Mouse (Mus musculus) spleen, postnatal 10 days (tissue): ENCODE data around the gene Creb5.
A peak's percentile ranks its signal among the peaks of the same experiment; 100 is the strongest.

ENCODE experiments used
- DNase-seq, 2 experiments: peaks; one replicate each; pipeline ENCODE4 v3.0.0; 2021 to 2022; ENCODE audit warnings: low spot score in 2 of 2

The Creb5 gene

DNA sequence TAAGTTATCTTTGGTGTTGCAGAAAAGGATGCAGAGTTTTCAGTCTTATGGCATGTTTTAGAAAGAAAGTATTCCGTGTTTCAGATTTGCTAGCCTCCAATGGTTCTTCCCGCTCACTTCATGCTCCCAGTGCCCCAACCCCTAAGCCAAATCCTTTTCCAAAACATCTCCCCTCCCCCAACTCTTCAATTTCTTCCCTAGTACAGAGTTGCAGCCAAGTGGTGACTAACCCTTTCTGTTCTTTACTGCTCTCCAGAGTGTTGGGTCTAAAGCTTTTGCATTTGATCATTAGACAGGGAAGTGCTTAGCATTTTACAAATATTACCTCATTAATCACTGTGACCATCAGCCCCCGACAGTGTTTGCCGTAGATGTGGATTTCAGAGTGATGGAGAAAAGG lies 142.8 kb downstream of the Creb5 start:
- no peak for DNase-seq

DNA sequence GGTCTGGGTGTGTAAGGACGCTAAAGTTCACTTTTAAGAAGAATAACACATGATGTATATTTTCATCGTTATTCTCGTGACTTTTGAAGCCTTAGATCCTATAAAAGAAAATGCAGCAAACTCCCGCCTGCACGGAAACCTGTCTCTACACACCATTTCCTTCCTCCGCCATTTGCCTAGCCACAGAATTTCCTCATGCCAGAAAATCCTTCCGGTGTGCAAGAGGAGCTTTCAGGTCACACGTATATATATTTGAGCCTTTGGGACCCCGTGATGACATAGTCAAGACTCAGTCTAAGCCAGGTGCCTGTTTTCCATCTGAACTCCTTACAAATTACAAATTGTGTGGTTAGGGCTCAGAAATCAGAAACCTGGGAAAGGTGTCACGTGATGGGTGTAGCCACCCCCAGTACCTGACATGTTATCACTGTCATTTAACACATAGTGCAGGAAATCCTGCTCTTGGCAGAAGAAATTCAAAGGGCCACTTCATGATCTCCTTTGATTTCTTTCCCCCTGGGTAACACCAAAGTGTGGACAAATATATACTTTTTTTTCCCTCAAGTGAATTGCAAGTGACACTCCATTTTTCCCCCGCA lies 158.9 kb downstream of the Creb5 start:
- DNase-seq: no peak

DNA sequence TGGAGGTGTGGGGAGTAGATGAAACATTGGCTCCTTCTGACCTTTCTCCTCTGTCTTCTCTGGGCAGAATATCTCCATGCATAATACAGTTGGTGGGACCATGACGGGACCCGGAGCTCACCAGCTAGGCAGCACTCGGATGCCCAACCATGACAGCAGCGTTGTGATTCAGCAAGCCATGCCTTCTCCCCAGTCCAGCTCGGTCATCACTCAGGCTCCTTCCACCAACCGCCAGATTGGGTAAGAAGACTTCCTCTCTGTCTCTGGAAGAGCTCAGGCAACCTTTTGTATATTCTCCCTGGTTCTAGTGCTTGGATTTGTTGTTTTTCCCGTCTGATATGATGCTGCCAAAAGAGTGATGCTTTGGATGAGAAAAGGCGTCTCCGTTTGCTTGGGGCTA lies 160.4 kb downstream of the Creb5 start:
- no peak for DNase-seq

DNA sequence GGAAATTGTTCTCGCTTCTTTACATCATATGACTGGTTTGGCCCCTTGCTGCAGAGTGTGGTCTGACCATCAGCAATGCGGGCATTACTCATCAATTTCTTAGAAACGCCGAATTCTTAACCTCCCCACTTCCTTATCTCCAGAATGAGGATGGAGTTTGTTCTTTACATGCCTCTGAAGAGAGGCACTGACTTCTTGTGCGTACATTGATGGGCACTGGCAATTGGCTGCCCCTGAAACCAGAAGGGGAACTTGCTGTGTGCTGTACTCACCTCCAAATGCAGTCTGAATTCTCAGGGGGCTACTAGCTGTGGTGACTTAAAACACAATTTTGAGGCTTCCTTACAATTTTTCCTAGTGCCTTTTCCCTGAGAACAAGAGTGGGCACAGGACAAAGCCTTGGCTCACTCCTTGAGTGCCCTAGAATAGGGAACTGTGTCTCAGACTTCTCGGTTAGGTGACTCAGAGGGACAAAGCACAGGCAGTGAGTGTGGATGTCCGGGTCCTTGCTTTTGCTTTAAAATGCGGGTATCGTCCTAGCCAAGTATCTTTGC lies 161.3 kb downstream of the Creb5 start:
- peak in 1 of 2 experiments; percentile 14 for DNase-seq

DNA sequence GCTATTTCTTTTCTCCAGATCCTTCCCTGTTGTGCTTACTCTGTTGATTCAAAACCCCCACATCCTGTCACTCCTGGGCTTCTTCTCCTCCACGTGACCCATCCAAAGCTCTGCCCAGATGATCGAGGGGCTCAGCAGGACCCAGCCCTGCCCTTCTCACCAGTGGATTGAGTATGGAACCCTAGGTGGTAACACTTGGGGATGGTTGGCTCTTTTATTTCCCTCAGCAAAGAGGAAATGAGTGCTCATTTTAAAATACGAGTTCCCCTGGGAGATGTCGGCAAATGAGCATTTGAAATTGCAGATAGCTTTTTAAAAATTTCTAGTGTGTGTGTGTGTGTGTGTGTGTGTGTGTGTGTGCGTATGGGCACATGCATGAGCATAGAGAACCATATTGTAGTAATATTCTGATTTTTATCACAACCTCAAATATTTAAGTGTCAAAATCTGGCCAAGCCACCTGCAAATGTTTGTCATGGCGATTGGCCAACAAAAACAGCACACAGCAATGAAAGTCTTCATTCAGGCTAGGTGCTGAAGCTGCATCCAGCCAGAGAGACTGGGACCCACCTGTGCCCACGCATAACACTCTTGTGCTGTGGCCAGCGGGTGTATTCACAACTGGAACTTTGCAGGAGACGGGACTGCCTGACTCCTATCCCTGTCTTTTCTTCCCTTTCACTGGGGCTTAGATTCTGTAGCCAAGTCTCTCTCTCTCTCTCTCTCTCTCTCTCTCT lies 162.5 kb downstream of the Creb5 start:
- no peak for DNase-seq

DNA sequence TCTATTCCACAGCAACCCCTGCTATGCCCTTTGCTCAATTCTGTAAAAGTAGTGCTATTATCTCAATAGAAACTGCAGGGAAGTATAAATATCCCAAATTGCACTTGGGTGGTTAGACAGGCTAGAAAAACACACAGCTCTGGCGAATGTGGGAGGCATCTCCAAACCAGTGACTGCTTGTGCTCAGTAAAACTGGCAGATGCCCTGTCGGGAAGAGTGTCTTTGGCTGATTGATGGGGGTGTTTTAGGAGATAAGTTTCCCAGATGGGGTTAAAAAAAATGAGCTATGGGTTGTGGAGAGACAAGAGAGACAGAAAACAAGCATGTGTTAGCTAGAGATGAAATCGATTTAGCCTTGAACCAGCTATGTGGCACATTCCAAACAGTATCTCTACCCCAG lies 163.4 kb downstream of the Creb5 start:
- DNase-seq: no peak

DNA sequence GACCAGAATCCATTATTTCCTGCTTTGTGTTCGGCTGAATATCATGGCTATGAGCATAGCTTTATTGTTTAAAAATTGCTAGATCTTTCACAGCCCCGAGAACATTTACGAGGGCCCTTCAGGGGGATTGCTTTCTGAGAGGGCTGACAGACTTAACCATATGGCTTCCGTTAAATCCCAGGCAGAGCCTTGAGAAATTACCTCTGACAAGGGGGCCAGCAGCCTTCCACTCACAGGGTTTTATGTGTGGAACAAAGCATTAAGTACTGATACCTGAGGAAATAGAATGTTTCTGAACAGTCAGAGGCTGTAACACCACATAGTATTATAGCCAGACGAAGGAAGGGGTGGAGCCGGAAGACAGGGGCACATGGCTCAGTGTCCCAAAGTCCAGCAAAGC lies 165.2 kb downstream of the Creb5 start:
- DNase-seq: no peak

DNA sequence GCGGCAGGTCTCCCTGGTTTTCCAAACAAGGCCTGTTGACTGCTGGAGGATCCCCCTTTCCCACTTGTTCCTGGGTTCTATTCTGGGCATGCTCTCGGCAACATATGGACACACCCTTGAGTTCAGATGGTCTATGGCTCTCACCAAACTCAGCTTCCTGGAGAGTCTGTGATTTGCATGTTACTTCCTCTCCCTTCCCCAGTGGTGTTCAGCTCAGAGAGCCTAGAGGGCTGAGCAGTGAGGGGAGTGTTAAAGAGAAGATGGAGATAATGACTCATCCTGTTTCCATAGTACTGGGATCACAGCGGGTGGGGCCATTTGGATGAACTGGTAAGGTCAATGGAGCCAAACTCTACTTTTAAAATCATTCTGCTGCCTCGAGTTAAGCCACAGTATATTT lies 168.4 kb downstream of the Creb5 start:
- no peak for DNase-seq

DNA sequence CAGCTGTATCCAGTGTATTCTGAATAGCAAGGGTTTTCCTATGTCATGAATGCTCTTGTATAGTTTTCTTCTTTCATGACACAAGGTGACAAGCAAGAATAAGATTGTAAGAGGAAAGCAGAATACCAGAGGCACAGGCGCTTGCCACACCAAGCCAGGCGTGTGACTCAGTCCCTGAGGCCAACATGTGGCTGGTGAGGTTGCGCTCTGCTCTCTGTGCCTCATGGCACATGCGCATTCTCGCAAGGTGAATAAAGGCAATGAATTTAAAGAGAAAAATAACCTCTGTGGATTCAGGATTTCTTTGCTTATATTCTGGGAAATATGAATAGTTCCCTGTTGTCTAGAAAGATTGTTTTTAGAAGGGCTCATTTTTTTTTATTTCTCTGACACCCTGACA lies 169.0 kb downstream of the Creb5 start:
- no peak for DNase-seq

DNA sequence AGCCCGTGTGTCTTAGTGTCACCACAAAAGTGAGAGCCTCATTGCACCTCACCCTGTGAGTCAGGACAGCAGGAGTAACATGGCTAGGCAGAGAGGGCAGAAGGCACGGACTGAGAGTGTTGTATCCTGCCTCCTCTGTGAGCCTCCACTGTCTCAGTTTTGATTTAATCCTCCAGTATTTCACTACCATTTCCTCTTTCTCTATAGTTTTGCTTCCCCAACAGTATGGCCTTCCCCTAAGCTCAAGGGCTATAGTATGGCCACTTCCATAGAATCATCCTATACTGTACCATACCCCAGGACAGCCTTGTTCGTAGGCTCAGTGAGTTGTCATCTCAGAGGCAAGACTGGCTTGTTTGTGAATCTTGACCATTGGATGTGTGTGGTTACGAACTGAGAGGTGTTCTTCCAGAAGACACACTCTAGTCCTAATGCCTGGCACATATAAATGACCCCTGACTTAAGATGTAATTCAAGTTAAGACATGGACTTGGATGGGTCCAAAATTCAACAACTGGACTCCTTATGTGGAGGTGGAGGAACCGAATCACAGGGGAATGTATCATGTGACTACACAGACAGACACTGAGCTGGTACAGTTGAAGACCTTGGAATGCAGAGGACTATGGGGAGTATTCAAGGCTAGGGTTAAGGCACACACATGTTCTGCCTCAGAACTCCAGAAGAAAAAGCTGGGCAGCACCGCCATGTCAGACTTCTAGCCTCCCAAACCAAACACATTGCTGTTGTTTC lies 173.1 kb downstream of the Creb5 start:
- no peak for DNase-seq

DNA sequence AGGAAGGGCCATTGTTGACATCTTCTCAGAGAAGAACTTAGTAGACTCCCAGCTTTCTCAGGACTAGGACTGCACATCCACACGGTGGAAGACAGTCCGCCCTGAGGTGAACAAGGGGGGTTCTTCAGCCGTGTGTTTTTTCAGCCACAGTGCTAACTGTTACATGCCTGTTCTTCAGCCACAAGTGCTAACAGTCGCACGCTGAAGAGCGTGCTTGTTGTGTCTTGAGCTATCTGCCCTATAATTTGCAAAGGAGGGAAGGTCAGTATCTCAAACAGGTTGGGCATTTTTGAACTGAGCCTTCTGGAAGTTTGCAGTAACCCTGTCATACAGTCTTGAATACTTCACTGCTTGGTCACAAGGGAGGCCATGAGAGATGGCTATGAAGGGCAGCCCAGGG lies 174.0 kb downstream of the Creb5 start:
- DNase-seq: no peak

DNA sequence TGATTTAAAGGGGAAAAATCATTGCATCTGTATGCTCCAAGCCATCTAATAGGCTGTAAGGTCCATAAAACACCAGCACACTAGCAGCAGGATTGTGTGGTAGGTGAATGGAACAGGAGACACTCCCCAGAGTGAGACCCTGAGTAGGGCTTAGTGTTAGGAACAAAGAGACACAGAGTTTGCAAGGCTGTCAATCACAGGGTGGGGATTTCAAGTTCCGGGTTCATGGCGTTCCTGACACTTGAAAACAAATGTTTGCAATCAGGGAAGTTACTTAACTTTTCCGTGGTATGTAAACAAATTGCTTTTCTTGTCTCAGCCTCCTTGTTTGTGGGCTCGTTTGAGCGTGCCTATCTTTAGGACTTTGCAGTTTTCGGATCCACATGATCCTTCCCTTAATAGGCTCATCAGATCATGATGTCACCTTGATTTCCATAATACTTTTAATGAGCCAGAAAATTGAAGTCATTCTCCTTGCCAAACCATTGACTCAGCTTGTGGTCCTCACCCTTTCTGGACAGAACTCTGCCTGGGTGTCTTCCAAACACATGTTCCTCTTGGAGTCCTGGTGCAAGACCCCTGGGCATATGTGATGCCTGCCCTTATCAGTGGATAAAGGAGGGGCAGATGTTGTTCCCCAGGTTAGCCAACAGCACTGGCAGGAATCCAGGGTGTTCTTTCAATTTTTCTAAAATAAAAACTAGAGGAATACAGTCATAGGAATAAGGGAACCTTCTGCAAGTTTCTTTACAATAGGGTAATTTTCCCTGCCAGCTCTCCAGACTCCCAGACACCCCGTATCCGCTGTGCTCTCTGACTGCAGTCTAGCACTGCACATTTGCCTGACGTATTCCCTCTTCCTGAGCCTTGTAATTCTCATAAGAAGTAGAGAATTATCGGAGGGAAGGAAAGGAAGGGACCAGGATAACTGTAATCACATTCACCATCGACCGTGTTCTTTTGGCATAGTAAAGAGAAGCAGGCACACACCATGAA lies 175.0 kb downstream of the Creb5 start:
- no peak for DNase-seq

DNA sequence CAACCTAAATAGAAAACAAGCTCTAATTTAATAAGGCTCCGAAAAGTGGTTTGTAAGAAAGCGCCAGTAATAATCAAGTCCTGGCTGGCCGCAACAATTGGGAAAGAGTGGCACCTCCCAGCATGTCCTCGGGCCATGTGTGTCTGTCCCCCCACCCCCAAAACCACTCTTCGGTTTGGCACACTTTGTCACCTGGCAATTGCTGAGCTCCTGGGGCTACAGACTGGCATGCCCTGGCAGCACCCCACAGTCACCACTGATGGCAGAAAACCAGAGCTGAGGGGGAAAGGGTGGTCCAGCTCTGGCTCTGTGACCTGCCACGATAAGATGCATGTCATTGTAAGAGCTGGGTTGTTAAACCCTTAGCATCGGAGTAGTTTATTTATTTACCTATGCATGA lies 175.7 kb downstream of the Creb5 start:
- no peak for DNase-seq

DNA sequence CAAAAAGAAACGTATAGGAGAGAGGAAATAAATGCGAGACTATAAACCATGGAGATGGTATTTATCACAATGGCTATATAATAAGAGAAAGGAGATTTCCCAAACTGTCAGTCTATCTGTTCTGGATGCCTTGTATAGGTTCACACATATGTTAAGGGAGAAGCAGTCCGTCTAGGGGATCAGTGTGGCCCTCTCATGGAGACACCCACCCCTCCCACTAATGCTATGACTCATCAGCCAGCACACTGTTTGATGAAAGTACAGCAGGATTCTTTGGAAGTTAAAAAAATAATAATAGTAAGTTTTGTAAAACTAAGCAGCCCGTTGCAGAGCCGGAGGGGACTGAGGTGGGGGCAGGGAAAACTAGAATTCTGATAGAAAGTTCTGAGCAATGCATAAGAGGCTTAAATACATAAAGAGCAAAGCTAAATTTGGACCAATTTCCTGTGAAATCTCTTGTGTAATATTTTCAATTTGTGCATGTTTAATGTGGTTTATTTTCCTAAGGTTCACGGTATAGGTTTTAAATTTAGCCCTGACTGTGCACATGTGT lies 176.3 kb downstream of the Creb5 start:
- no peak for DNase-seq

DNA sequence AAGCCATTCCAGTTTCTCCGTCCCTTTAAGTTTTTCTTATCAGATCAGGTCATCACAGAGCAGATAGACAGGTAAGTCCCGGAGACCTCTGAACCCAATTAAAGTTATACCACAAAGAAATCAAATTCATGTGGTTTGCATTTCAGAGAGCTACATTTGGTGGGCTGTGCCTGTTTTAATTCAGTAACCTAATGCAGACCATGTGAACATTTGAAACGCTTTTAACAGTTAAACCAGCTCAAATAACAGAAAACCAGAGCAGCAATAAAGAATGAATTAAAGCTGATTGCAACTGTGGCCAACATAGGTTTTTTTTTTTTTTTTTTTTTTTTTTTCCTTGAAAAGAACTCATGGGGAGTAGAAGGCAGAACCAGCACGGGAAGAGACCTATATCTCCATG lies 182.1 kb downstream of the Creb5 start:
- no peak for DNase-seq

DNA sequence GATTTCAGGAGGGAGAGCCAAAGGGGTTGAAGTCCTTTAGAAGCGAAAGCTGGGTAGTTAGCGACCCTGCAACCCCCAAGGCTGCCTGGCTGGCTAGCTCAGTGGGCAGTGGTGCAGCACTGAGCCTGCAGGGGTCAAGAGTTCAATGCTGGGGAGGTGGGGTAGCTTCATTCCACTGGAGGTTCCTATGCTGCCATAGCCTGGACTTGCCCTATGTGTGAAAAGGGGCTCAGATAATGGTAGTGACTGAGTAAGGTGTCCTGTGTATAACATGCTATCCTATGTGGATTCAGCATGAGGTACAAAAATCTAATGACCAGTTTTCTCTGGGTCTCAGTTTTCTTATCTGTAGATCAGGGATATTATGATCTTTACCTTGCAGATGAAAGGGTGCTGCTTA lies 182.6 kb downstream of the Creb5 start:
- no peak for DNase-seq

DNA sequence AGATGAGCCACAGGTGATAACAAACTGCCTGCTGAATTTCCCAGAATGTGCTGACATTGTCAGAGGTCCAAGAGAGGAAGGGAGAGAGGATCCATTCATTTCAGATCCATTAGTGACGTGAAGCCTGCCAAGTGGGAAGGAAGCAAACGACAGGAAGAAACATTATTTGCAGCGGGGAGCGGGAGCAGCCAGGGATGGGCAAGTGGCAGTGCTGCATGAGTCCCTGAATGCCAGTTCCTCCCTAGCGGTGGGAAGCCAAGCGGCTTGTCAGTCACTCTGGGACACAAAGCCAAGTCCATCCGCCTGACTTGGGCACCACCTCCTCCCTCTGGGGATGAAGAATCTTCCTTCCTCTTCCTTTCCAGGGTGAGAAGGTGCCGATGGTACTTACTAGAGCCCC lies 183.5 kb downstream of the Creb5 start:
- DNase-seq: no peak

DNA sequence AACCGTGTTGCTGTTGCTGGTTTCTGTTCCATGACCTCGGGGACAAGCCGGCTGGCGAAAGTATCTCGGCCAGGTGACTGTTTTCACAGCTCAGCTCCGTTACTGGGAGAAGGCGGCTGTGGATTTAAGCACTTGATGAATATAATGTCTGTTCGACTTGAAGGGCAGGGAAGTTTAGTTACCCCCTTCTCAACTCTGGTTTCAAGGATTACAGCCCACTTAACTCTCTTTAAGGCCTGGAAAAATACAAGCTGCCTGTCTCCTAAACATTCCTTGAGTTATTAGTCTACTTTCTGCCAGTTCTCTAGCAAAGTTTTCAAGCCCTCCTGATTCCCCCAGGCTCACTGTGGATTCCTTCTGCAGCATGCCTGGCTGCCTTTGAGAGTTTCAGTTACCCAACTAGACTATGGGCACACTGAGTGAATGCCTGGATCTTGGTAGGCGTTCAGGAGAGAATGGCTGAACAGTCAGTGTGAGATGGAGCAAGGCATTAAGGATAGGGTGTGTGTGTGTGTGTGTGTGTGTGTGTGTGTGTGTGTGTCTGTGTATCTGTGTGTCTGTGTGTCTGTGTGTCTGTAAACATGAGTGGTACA lies 184.0 kb downstream of the Creb5 start:
- no peak for DNase-seq

DNA sequence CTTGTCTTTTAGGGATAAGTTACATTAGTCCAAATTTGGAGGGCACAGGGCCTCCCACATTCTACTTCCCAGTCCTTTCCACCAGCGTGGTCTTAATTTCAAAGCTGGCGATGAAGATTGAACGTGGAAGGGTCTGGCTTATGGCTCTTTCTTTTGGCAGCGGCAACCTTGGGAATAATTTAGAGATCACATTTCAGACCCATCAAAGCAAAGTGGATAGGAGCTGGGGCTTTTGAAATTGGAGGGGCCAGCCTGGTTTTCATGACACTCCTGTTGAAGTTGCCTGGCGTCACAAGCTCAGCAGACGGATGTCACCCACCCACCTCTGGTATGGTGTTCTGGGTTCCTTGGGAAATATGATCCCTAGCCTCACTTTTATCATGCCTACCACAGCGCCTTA lies 185.7 kb downstream of the Creb5 start:
- DNase-seq: no peak

DNA sequence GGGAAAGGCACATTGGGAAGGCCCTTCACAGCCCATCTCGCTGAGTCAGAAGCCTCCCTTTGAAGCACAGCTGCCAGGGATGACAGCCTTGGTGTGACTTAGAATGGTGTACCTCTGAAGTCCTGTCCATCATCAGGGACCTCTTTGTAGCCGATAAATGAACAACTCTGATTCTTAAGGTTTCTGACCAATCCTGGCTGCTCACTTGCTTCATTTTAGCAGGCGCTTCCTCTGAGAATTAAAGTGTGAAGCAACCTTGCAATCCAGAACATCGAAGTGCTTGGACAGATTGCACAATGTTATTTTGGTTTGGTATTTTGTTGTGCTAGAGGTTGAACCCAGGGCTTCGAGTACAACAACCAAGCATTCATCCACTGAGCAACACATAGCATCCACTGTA lies 190.4 kb downstream of the Creb5 start:
- no peak for DNase-seq

DNA sequence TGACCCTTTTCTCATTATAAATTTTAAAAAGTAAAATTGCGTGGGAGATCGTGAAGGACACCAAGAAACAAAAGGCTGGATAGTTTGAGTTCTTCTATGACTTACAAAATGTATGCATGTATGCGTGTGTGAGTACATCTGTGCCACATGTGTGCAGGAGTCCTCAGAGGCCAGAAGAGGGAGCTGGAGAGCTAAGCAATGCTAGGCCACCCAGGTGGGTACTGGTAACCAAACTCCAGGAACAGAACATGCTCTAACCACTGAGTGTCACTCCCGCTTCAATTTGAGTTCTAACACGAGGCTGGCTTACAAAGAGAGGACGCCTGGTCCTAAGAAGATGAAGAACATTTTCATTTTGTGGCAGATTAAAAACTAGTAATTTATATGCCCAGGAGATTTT lies 203.8 kb downstream of the Creb5 start:
- DNase-seq: no peak
